Mouse (Mus musculus) layer of hippocampus, adult 9-11 months (tissue): ENCODE data around the gene Zpr1.
A peak's percentile ranks its signal among the peaks of the same experiment; 100 is the strongest.

Experiments
- DNase-seq: peaks from one replicate; pipeline ENCODE4 v3.0.0; 2022

Zpr1 gene

DNA sequence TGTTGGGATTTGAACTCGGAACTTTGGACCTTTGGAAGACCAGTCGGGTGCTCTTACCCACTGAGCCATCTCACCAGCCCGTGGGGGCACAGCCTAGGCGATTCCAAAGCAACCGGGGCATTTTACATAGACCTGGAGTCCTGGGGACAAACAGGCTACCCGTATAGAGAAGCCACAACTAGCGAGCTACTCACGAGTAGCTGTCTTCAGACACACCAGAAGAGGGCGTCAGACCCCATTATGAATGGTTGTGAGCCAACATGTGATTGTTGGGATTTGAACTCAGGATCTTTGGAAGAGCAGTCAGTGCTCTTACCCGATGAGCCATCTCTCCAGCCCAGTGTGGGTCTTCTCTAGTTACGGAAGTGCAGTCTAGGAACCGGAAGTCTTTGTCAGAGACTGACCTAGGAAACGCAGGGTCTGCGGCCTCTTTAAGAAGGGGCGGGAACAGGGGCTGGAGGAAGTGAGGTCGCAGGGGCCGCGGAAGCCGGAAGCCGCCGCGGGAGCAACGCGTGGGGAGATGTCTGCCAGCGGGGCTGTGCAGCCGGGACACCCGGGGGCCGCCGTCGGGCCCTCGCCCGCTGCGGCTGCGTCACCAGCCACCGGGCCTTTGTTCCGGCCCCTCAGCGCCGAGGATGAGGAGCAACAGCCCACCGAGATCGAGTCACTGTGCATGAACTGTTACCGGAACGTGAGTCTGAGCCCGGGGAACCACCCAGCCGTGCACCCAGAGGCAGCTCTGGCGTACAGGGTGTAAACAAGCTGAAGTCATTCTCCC, at the start of gene Zpr1:
Zpr1 (plus strand) TSS at position 388 of the 778 bp plus-strand sequence.
- peak; percentile 92 for DNase-seq

DNA sequence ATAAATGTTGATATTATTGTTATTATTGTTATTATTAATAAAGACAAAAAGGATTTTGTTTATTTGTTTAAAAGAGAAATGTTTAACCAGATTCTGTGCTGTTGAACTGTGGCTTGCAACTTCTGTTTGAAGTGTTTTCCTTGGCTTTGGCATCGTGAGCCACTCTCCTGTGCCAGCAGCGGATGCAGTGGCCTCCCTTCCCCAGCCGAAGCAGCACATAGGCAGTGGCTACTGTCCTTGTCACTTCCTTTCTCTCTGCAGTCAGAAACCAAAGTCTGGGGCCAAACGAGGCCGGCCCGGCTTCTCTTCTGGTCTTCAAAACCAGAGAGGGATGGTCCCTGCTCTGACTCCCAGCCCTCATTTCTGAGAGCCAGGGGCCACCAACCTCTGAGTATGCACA, 49.8 kb upstream of the Zpr1 start:
- DNase-seq = no peak

GRCm38 (mm10) chr9:46224101-46224500, 48.8 kb upstream of the Zpr1 start:
- no peak for DNase-seq

- DNase-seq = no peak
Observed at GRCm38 (mm10) chr9:46224945-46225660, 47.8 kb upstream of the Zpr1 start.

DNA sequence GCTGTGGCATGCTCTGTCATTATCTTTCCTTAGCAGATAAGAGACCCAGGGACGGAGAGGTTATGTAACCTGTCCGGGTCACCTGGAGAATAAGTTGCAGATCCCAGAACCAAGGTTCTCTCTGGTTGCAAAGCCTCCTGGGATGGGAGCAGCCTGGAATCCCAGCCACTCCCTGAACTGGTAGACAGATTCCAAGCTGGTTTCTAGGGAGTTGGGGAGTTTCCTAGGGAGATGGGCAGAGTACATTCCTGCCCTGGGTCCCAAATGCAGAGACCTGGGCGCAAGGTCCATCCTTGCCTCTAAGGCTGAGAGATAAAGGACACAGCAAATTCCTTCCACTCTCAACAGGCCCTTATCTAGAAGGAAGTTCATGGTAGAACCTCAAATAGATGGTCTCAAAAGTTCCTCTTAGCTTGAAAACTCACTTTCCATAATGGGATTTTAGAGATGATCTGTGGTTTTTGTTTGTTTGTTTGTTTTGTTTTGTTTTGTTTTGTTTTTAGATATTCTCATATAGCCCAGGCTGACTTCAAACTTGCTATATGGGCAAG, 45.7 kb upstream of the Zpr1 start:
- no peak for DNase-seq

GRCm38 (mm10) chr9:46228491-46228890, 44.4 kb upstream of the Zpr1 start, which contains the start of gene Apoa1:
Apoa1 (plus strand) TSS chr9:46228580.
- no peak for DNase-seq

- peak; percentile 90 for DNase-seq
Observed at GRCm38 (mm10) chr9:46229573-46230449, 43.1 kb upstream of the Zpr1 start.

DNA sequence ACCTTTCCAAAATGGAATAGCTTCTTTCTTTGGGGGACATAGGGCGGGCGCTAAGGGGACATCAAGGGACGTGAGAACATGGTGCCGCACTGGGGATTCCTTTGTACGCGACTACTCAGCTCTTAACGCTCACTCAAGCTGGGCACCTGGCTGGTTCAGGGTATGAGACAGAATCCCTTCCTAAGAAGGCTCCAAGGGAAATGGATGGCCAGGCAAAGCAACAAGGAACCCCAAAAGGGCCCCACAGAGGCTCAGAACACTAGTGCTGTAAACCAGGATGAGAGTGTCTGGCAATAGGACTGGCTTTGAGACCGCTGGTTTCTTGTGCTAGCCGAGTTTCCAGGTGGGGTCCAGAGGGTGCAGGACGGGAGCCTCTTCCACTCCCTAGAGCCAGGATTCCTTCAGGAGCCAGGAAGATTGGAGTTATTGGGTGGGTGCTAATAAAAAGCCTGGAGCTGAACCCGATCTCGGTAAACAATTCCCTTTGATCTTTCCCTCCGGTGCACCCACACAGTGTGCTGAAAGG, 42.4 kb upstream of the Zpr1 start:
- no peak for DNase-seq

DNA sequence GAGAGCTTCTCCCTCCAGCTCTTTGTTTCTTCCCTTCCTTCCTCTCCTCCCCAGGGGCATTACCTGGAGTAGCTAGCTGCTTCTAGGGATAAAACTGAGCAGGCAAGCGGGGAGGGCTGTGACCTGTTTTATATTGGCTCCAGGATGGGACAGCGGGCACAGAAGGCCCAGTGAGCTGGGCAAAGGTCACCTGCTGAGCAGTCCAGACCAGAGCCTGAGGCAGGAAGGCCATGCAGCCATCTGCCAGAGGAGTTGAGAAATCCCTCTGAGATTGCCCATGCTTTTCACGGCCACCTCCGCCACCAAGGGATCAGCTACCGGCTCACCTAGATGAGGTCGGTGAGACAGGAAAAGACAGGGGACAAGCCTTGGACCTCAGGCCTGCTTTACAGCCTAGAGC, 37.7 kb upstream of the Zpr1 start:
- no peak for DNase-seq

DNA sequence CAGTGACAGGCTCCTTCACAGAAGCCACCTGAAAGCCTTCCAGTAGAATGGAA, 37.4 kb upstream of the Zpr1 start, which contains the start of gene Apoc3:
Apoc3 (minus strand) TSS at position 41 of the 53 bp plus-strand sequence.
- DNase-seq = no peak

DNA sequence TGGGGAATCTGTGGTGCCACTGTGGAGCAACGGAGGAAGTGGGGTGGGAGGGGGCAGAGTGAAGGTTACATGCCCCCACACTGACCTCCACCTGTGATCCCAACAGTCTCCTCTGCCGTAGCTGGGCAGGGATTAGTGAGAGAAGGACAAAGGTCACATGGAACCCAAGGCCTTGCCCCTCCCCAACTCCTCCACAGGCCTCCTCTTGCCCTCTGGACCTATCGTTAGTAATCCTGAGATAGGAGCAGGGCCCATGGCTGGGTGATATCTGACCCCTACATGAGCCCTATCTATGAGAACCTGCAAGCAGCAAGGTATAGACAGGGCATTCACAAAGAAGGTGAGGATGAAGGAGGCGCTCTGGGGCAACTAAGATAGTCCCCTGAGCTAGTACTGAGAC, 37.2 kb upstream of the Zpr1 start:
- DNase-seq = no peak

DNA sequence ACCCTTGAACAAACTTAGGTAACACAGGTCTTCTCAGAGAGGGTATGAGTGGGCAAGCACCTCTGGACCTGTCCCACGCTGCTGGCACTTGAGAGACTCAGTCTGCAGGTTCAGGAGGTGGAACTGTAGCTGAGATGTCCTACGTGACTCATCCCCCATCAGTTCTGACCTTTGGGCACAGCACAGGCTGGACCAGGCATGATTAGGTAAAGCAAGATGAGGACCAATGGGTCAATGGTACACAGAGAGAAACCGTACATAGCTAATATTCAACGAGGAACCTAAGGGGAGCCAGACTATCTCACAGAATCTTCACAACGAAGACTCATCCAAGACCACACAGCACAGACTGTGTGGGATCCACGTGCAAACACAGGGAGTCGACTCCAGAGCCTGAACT, 34.0 kb upstream of the Zpr1 start:
- no peak for DNase-seq

- no peak for DNase-seq
Observed at GRCm38 (mm10) chr9:46240526-46241153, 32.2 kb upstream of the Zpr1 start, which contains the start of gene Apoa4. Apoa4 (plus strand) TSS chr9:46240696.

GRCm38 (mm10) chr9:46241818-46242217, 31.0 kb upstream of the Zpr1 start:
- DNase-seq = no peak

GRCm38 (mm10) chr9:46243122-46243521, 29.7 kb upstream of the Zpr1 start:
- no peak for DNase-seq

DNA sequence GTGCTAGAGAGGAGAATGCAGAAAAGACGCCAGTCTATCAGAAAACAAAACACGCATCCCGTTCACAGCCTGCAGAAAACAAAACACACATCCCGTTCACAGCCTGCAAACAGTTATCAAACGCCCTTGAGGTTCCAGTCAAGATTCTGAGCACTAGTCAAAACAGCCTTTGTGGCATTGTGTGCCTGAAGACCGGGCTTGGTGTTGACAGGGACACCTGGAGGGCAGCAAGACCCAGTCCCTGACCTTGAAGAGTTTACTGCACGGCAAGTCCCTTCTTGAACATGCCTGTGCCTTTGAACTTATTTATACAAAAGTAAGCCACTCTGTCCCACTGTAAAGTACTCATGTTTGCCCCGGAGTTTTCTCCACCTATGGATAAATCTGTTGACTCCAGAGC, 29.3 kb upstream of the Zpr1 start:
- no peak for DNase-seq

DNA sequence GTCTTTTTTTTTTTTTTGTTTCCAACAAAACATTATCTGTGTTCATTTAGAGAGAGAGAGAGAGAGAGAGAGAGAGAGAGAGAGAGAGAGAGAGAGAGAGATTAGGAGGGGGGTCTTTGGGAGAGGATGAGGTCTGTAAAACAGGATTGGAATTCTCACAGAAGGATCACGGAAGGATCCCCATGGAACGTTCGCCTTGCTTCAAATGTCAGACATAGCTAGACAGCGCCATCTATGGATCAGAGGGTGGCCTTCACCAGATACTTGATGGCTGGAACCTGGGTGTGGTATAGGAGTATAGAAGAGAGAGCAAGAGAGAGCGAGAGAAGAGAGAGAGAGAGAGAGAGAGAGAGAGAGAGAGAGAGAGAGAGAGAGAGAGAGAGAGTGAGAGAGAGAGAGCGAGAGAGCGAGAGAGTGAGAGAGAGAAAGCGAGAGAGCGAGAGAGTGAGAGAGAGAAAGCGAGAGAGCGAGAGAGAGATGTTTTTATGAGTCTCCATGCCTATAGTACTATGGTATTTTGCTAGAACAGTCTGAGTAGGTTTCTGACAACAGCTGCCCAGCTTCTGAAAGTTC, 26.0 kb upstream of the Zpr1 start:
- peak; percentile 45 for DNase-seq

- no peak for DNase-seq
Observed at GRCm38 (mm10) chr9:46256177-46256576, 16.7 kb upstream of the Zpr1 start.

DNA sequence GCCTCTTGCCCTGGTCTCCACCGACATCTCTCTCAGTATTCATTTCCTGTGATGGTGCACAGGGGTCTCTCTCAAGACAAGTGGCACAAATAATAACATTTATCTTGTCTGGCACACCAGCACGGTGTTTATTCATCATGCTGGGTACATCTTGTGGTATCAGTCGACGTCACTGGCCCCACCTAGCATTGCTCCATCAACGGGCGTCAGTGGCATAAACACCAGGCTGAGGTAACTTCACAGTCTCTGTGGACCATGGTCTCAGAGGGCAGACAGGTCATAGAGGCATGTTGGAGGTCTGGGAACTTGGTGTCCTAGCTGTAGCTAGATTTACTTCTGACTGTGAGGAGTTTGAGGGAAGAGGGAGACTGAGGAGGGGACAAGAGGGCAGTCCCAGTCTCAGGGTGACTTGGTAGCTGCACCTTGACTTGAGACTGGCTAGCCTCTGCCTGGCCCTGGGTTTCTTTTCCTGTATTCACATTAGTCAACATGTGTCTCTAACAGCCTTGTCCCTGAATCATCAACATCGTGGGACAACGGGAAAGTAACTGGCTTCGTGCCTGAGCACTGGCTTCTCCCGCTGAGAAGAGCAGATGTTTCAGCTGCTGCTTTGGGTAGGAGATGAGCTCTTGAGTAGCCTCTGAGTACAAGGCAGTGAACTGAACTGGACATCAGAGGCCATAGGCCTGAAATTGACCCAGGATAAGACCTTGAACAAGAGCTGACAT, 16.0 kb upstream of the Zpr1 start:
- no peak for DNase-seq

GRCm38 (mm10) chr9:46257546-46257945, 15.3 kb upstream of the Zpr1 start:
- DNase-seq = no peak

GRCm38 (mm10) chr9:46259111-46259510, 13.8 kb upstream of the Zpr1 start:
- no peak for DNase-seq

DNA sequence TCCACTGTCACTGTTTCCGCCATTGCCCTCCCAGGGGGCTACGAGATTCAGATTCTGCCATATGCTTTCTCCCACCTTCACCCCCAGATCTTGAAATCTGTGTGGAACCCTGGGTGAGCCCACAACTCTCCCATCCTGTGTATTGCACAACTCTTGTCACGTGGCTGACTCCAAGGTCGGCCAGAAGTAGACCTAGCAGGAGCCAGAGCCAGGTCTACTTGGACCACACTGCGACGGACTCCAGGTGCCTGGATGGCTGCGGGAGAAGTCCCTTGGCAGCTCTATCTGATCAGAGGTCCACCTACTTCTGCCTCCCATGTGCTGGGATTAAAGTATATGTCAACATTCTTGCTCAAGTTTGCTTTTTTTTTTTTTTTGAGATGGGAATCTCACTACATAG, 11.7 kb upstream of the Zpr1 start:
- DNase-seq = no peak
